Mouse (Mus musculus) hindbrain, postnatal 0 days (tissue): ENCODE data around the gene Ugt1a9. TPM values are rescaled to one million over a fixed set of nuclear protein-coding genes. Genes with fewer than 3 reads are reported as not detected.

Experiments used
- ATAC-seq: fragments of 200-750 bp; cut with Nextera tagmentation; 2 replicates; pipeline ENCODE4 v1.8.0; 2017; ENCODE audit warnings: mild to moderate bottlenecking, moderate TSS enrichment, moderate library complexity
- DNase-seq: peaks from one replicate; pipeline ENCODE4 v3.0.0-alpha.2; 2015; ENCODE audit warnings: low spot score
- H3K27ac ChIP-seq: fragments of 300-500 bp; sonication (generic); 2 replicates; pipeline ENCODE4 v1.5.1; 2014; ENCODE audit warnings: mild to moderate bottlenecking
- H3K27me3 ChIP-seq: fragments of 300-500 bp; sonication (generic); 2 replicates; pipeline ENCODE4 v1.6.1; 2014; ENCODE audit warnings: low read length, mixed read lengths; ENCODE audit not compliant: insufficient read depth
- H3K36me3 ChIP-seq: fragments of 300-500 bp; sonication (generic); 2 replicates; pipeline ENCODE4 v1.6.1; 2014; ENCODE audit warnings: low read length, mixed read lengths; ENCODE audit not compliant: insufficient read depth
- H3K4me1 ChIP-seq: fragments of 300-500 bp; sonication (generic); 2 replicates; pipeline ENCODE4 v1.6.1; 2014; ENCODE audit warnings: antibody characterized with exemption, low read length, mixed read lengths; ENCODE audit not compliant: insufficient read depth
- H3K4me2 ChIP-seq: fragments of 300-500 bp; sonication (generic); 2 replicates; pipeline ENCODE4 v1.6.1; 2014; ENCODE audit warnings: low read depth, mild to moderate bottlenecking, low read length, moderate library complexity, mixed read lengths
- H3K4me3 ChIP-seq: fragments of 300-500 bp; sonication (generic); 2 replicates; pipeline ENCODE4 v1.5.1; 2014; ENCODE audit warnings: low read length
- H3K9ac ChIP-seq: fragments of 300-500 bp; sonication (generic); replicated peaks from 2 replicates; pipeline ENCODE4 v1.6.1; 2014; ENCODE audit warnings: mild to moderate bottlenecking, low read length, moderate library complexity, mixed read lengths
- H3K9me3 ChIP-seq: fragments of 300-500 bp; sonication (generic); 2 replicates; pipeline ENCODE4 v1.6.1; 2016; ENCODE audit warnings: low read length, mixed read lengths
- CTCF ChIP-seq: IDR thresholded peaks from 2 replicates; pipeline ENCODE4 v1.5.1; 2016; ENCODE audit warnings: antibody characterized with exemption, control low read depth, low read depth
- WGBS: fragments of 180-500 bp; shearing (Covaris S2); extraction: QIAGEN DNeasy Blood & Tissue Kit; methylation state at CpG from one replicate; pipeline ENCODE4 v1.1.7; 2014; 5-methylcytosine and 5-hydroxymethylcytosine counted together
- polyA plus RNA-seq: library from polyadenylated mRNA; unstranded; fragments of >200 nt; fragmentation: Nextera tagmentation; extraction: Ambion mirVana; gene quantifications from 2 replicates; pipeline ENCODE4 v1.2.1, GENCODE M21; 2015
- total RNA-seq: library from RNA; depleted of rRNA; stranded (reverse); fragments of >200 nt; gene quantifications from 2 replicates; pipeline ENCODE4 v1.2.3, GENCODE M21; 2014; rRNA removed

Ugt1a9 gene
- total and polyA plus RNA-seq, 2 experiments from 2014 or later: not detected

DNA sequence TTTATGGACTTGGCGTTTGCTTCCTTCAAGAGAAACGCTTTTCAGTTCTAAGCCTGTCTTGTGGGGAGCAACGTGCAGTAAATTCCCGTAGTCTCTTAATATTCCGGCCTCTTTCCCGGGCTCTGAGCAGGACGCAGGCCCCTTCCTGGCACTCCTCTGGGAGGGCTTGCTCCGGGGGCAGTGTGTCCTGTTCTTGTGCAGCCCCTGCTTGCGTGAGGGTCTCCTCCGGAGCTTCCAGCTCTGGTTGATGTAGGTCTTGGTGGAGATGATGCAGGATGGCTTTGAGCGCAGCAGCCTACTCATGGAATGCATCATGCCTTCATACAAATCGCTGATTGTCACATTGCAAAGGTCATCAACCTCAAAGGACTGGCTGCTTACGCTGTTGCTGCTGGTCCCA lies 195.5 kb downstream of the Ugt1a9 start:
- Histone ChIP-seq H3K9me3 (no peaks in the 10 kb centered on the region), H3K4me2 (no peak overlapping the region), H3K4me1 (no peaks in the 10 kb centered on the region), H3K36me3 (peaks cover 87% of the 10 kb centered on the region), H3K27ac (no peak overlapping the region), H3K9ac (no peak overlapping the region), H3K4me3 (no peak overlapping the region), H3K27me3 (no peaks in the 10 kb centered on the region)
- DNase-seq (no peak), ATAC-seq (no peak)
- no peak for TF ChIP-seq CTCF
- WGBS: 89% methylated on average over 13 of the region's 13 CpGs

DNA sequence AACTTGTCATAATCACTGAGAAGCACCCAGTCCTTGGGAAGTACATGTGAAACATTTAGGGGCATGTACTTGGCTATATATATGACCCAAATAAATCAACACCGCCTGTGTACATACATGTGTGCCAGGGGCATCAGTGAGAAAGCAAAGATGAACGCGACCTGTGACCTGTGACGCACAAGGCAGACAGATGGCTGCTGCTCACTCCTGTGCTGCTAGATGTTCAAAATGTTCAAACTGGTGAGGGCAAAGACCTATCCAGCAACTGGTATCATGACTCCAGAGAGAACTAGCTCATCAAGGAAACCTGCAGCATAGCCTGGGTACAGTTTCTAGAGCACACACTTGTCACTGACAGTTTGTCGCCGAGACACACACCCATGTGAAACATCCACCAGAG lies 196.9 kb downstream of the Ugt1a9 start:
- ATAC-seq (no peak), DNase-seq (no peak)
- Histone ChIP-seq H3K27me3 (no peaks in the 10 kb centered on the region), H3K9me3 (no peaks in the 10 kb centered on the region), H3K4me1 (no peaks in the 10 kb centered on the region), H3K27ac (no peak overlapping the region), H3K9ac (no peak overlapping the region), H3K4me2 (no peak overlapping the region), H3K36me3 (peaks cover 76% of the 10 kb centered on the region), H3K4me3 (no peak overlapping the region)
- 94% methylated on average over 6 of the region's 6 CpGs for WGBS
- TF ChIP-seq CTCF: no peak

DNA sequence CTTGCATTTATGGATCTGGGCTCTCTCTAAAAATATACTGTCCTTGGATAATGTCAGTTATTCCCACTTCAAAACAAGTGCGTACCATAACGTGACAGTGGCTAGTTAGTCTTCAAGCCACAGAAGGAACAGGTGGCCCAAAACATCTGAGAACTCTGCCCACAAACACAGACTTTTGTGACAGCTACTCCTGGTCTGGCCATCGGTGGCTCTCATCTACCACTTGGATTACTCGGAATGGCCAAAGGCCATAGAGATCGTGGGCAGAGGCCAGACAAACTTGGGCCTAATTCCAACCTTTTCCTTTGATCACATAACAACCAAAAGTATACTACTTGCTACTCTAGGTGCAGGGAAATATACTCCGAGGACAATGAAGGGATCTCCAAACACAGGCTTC lies 197.5 kb downstream of the Ugt1a9 start:
- Histone ChIP-seq H3K4me1 (no peaks in the 10 kb centered on the region), H3K36me3 (peaks cover 76% of the 10 kb centered on the region), H3K9ac (no peak overlapping the region), H3K4me2 (no peak overlapping the region), H3K27ac (no peak overlapping the region), H3K9me3 (no peaks in the 10 kb centered on the region), H3K4me3 (no peak overlapping the region), H3K27me3 (no peaks in the 10 kb centered on the region)
- TF ChIP-seq CTCF: no peak
- no peak for DNase-seq
- ATAC-seq: no peak
- 85% methylated on average over 6 of the region's 6 CpGs for WGBS

Other genes starting within 250 kb of the Ugt1a9 start
- gene Dgkd, start 217.5 kb upstream of the Ugt1a9 start, total RNA-seq: 71.0 and 78.0 TPM in 2 replicates
- 33.5 and 36.1 TPM in 2 replicates for gene Dgkd, start 217.5 kb upstream of the Ugt1a9 start, polyA plus RNA-seq
- gene Usp40, start 62.2 kb upstream of the Ugt1a9 start, total RNA-seq: 12.0 and 18.2 TPM in 2 replicates
- 9.2 and 11.5 TPM in 2 replicates for gene Usp40, start 62.2 kb upstream of the Ugt1a9 start, polyA plus RNA-seq
- gene Ugt1a10, start 15.4 kb upstream of the Ugt1a9 start, total RNA-seq: not detected in 2 replicates
- not detected in 2 replicates for gene Ugt1a10, start 15.4 kb upstream of the Ugt1a9 start, polyA plus RNA-seq
- not detected in 2 replicates for gene Ugt1a8, start 17.0 kb downstream of the Ugt1a9 start, total RNA-seq
- not detected in 2 replicates for gene Ugt1a8, start 17.0 kb downstream of the Ugt1a9 start, polyA plus RNA-seq
- gene Ugt1a7c, start 24.3 kb downstream of the Ugt1a9 start, total RNA-seq: 1.0 and 1.3 TPM in 2 replicates
- gene Ugt1a7c, start 24.3 kb downstream of the Ugt1a9 start, polyA plus RNA-seq: 1.3 and 2.1 TPM in 2 replicates
- gene Ugt1a6b, start 32.5 kb downstream of the Ugt1a9 start, total RNA-seq: 0.32 and 3.0 TPM in 2 replicates
- gene Ugt1a6b, start 32.5 kb downstream of the Ugt1a9 start, polyA plus RNA-seq: 3.4 and 3.8 TPM in 2 replicates
- gene Ugt1a6a, start 64.0 kb downstream of the Ugt1a9 start, total RNA-seq: 5.0 and 5.5 TPM in 2 replicates
- 6.3 and 7.6 TPM in 2 replicates for gene Ugt1a6a, start 64.0 kb downstream of the Ugt1a9 start, polyA plus RNA-seq
- 0.26 TPM in 1 of 2 replicates, not detected in the other for gene Ugt1a5, start 95.2 kb downstream of the Ugt1a9 start, total RNA-seq
- gene Ugt1a5, start 95.2 kb downstream of the Ugt1a9 start, polyA plus RNA-seq: not detected in 2 replicates
- gene Ugt1a2, start 129.8 kb downstream of the Ugt1a9 start, total RNA-seq: not detected in 2 replicates
- gene Ugt1a2, start 129.8 kb downstream of the Ugt1a9 start, polyA plus RNA-seq: not detected in 2 replicates
- gene Dnajb3, start 135.0 kb downstream of the Ugt1a9 start, total RNA-seq: 4.7 and 7.5 TPM in 2 replicates
- gene Dnajb3, start 135.0 kb downstream of the Ugt1a9 start, polyA plus RNA-seq: 8.6 and 11.7 TPM in 2 replicates
- 0.42 TPM in 1 of 2 replicates, not detected in the other for gene Ugt1a1, start 141.2 kb downstream of the Ugt1a9 start, total RNA-seq
- 0.09 TPM in 1 of 2 replicates, not detected in the other for gene Ugt1a1, start 141.2 kb downstream of the Ugt1a9 start, polyA plus RNA-seq
- gene Mroh2a, start 156.2 kb downstream of the Ugt1a9 start, total RNA-seq: 0.16 TPM in 1 of 2 replicates, not detected in the other
- gene Mroh2a, start 156.2 kb downstream of the Ugt1a9 start, polyA plus RNA-seq: 0.23 and 0.55 TPM in 2 replicates
- 82.8 and 86.3 TPM in 2 replicates for gene Hjurp, start 206.8 kb downstream of the Ugt1a9 start, total RNA-seq
- gene Hjurp, start 206.8 kb downstream of the Ugt1a9 start, polyA plus RNA-seq: 47.2 and 47.7 TPM in 2 replicates
- gene Trpm8, start 206.9 kb downstream of the Ugt1a9 start, total RNA-seq: 0.05 and 0.14 TPM in 2 replicates
- gene Trpm8, start 206.9 kb downstream of the Ugt1a9 start, polyA plus RNA-seq: 0.11 and 0.15 TPM in 2 replicates